Mouse (Mus musculus): ENCODE results near the gene Tollip.

- TF ChIP-seq CTCF (IDR thresholded peaks at IDR 0.05; ENCODE audit: low read depth, low read length): no peak
- TF ChIP-seq POLR2A (IDR thresholded peaks at IDR 0.05; ENCODE audit: borderline replicate concordance, low read depth, low read length): no peak
Observed at GRCm38 (mm10) chr7:141901825-141902224, 16.5 kb downstream of the Tollip start.

All from bone marrow macrophage, adult 2 months (primary cell).